Mouse (Mus musculus): ENCODE results near the gene Rbm19.
A peak's percentile ranks its signal among the peaks of the same experiment; 100 is the strongest.

DNA sequence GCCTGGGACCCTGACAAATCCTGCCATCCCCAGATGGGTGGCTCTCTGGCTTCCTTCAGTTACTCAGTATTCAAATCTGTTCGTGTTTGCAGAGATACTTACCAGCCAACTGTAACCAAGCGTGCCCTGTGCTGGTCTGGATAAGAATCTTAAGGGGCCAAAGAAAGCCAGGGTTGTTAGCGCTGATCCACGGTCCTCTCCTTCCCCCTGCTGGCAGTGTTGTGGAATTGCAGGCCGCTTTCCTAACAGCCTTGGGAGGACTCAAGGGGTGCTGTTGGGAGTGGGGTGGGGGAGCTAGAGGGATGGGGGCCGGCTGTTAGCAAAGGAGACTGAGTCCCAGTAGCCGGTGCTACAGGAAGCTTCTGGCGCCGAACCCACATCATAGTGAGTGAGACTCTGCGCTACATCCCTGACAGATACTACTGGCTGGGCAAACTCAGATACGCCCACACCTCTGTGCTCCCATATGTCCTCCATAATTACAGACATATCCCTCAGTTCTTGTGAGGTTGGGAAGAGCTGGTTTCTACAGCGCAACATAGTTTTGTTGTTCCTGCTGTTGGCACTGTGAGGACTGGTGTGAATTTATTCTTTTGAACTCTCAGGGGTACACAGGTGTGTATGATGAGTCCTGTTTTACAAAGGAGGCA, 9.7 kb upstream of the Rbm19 start:
- TF ChIP-seq CTCF (IDR thresholded peaks at IDR 0.05; ENCODE audit: low read depth) (peak; percentile 83), EP300 (IDR thresholded peaks at IDR 0.05; ENCODE audit: low read depth) (no peak)

All from heart, postnatal 0 days (tissue).